Mouse (Mus musculus): ENCODE results near the gene Gstm2.

DNA sequence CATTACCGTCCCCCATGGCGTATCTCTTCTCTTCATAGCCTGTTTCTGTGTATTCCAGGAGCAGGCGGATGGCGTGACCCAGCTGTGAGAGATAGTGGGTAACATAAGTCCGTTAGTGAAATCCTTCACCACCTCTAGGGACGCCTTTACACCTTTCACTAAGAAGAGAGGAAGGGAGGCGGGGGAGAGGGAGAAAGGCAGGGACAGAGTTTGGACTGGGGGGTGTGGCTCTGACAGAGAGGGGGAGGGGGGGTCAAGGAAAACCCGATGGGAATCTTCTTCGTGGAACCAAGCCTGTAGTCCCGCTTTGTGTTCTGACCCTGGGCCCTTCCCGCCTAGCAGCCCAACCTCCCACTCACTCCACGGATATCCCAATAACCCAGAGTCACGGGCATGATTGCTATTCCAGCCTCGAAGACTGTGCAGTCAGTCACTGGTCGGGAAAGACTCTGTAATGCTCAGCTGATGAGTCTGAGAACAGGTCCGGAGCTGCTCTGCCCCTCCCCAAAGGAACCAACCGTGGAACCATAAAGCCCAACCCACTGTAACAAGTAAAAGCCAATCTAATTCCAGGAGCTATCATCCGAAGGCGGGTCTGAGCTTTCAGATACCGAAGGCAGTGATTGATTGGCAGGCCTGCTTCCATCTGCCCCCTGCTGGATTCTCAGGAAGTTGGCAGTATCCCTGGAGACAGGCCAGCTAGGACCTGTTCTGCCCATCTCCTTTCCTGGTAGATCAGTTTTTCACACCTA, 42.8 kb downstream of the Gstm2 start, which contains the start of gene Gstm6:
- TF ChIP-seq TCF12 (IDR thresholded peaks at IDR 0.05; ENCODE audit: low read depth, low read length) (no peak), CTCF (conservative IDR thresholded peaks at IDR 0.05 in 1 of 2, IDR thresholded peaks at IDR 0.05 in 1 of 2; ENCODE audit: low read depth in 2 of 2, low read length in 2 of 2) (no peak), MAX (IDR thresholded peaks at IDR 0.05; ENCODE audit: low read length) (no peak)
